Mouse (Mus musculus): ENCODE data around the gene Klhdc4.

Gene Klhdc4

DNA sequence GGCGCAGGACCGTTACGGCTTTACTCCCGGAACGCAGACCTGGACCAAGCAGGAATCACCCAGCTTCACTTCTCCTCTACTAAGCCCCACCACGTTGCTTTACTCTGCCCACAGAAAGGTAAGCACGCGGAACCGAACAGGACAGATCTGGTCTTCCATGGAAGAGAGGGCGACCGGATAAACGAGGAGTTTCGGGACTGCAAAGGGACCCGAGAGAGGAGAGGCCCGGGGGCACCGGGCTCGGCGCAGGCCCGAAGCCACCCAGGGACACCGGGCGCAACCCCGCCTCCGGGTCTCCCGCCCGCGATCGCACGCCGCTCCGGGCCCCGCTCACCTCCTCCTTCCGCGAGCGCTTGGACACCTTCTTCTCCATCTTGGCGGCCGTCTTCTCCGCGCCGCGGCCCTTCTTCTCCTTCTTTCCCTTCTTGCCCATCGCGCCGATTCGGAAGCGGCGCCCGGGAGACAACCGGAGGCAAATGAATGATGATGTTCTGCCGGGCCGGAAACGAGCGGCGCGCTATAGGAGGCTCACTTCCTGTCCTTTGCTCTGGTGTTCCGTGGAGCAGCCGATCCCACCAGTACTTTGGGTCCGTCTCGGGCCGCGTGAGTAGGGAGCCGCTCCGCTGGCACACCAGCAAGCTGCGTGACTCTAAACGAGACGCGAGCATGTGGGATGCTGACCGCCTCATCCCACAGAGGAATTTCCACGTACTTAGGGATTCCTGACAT lies at the start of gene Klhdc4:
Klhdc4 (minus strand) TSS at position 522 of the 729 bp plus-strand sequence.
- peak; percentile 83 for DNase-seq (ENCODE audit: low spot score)

DNA sequence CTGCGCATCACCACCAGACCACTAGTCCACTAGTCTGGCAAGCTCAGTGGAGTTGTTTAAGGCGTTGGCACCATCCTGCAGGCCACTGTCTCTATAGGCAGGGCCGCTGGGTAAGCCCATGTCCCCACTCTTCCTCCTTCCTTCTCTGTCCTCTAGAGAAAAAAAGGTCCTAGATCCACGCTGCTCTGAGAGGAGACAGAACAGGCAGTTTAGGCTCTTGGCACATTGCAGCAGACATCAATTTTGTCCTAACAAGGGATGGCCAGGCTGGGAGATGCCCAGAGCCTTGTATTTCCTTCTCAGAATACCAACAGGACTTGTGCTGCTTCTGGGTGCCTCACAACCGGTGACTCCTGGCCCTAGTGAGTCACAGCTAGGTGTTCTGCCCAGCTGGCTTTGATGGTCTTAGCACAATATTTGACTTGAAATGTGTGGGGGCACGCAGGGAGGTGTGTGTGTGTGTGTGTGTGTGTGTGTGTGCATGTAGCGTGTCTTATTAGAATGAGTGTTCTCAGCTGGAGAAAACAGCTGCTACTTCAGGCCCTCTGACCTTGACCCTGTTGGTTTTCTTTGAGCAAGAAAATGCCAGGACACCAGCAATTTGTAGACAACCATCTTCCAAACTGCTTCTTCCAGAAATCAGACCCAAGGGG lies 48.6 kb upstream of the Klhdc4 start:
- no peak for DNase-seq (ENCODE audit: low spot score)

DNA sequence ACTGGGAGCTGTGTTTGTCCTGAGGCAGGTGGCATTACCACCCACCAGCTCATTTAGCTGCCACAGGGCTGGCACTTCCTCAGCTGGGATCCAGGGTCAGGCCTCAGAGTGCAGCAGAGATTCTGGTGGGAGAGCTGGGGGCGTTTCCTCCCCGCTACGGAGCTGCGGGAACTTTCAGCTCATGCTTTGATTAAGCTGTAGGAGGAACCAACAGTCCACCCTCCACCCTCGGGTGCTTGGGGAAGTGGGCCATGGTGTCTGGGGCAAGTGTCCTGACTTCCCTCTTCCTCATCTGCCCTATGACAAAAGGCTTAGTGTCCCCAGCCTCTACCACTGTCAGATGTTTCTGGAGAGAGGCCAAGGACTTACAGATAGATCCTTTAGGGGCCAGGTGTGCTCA lies 47.8 kb upstream of the Klhdc4 start:
- no peak for DNase-seq (ENCODE audit: low spot score)

DNA sequence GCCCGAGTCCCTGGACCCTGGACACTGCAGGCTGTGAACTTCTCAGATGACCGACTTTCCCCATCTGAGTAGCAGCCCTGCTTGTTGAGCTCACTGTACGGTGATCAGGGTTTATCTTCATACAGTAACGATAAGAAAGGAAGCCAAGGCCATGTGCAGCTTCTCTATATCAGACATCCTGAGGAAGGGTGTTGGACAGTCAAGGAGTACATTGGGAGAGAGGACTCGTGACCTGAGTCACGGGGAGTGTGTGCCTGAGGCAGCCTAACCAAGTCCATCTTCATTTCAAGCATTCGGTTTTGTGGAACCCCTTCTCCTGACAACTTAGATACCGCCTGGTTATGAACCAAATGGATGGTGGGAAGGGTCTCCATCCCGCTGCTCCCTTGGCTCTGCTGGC lies 46.1 kb upstream of the Klhdc4 start:
- DNase-seq (ENCODE audit: low spot score) = no peak

DNA sequence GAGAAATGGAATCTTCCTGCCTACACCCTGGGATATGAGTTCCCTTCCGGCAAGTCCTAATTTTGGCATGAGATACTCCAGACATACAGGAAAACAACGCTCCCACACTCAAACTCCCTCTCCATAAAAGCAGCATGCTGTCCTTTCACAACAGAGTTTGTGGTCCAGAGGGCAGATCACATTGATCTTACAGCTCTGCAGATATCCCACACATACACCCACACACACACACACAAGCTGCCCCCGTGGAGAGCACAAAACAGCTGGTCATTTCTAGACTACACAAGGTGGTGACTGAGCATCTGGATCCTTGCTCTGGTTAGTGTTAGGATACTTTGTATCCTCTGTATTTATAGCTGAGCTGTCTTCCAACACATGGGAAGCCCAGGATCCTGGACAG lies 45.7 kb upstream of the Klhdc4 start:
- DNase-seq (ENCODE audit: low spot score) = no peak

DNA sequence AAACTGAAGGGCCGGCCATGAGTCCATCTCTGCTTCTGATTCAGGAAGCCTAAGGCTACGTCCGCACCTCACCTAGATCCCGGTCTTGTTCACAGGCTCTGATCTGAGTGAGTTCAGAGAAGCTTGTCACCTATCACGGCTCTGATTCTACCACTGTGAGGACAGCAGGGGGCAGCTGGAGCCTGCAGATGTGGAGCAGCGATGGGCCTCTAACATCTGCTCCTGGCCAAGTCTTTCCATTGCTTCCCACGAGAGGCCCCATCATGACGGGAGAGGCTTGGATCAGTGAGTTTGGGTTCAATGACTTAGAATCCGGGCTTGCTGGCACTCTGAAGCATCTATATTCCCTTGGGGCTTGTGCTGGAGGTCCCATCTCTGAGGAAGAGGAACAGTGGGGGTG lies 44.7 kb upstream of the Klhdc4 start:
- DNase-seq (ENCODE audit: low spot score) = no peak

DNA sequence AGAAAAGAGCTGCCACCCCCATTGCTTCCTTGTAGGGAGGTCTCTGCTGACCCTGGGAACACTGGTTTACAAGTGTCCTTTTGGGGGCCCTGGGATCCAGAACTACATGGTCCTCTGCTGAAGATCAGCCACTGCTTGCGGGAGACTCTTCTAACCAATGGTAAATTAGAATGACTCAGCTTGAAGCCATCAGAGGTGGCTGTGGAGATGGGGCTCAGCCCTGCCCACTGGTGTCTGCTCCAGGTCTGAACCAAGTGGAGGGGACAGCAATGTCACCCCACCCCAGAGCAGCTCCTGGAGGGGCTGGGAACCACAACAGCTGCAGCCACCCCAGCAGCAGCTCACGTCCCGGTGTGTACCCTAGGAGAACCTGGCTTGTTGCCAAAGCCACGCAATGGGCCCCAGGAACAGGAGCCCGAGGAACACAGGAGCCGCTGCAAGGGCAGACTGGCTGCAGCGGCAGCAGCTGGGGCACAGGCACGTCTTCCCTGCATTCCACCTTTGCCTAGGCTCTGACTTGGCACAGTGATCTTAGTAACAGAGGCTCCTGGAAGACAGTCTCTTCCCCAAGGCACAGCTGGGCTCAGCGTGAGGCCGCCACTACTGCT lies 42.6 kb upstream of the Klhdc4 start:
- DNase-seq (ENCODE audit: low spot score) = no peak

DNA sequence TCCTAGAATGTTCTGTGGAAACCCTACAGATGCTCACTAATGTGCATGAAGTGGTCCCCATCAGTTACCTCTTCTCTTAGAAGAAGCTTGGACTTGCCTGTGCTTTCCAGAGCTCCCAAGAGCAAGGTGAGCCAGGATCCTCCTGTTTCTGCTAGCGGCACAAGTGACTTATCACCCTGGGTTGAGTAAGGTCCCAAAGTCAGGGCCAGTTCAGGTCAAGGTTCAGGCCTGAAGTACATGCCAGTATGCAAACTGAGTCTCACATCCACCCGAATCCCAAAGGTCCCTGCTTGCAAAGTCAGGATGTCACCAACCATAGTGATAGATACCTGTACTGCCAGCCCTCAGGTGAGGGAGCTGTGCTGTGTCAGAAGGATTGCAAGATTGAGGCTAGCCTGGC lies 40.8 kb upstream of the Klhdc4 start:
- DNase-seq (ENCODE audit: low spot score) = no peak

DNA sequence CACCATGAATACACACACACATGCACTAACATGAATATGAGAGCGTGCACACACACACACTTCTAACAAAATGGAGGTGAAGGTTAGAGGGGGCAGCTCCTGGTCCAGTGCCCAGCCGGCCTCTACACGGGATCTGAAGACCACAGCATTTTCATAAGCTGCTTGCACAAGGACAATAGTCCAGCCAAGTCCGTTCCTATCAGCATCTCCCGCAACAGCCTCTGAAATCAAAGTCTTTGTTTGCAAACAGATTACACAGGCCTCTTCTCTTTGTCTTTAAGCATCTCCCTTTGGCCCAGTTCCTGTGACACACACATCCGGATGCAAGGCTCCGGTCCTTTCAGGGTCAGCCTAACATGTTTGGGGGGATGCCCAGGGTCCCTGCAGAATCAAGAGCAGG lies 39.5 kb upstream of the Klhdc4 start:
- no peak for DNase-seq (ENCODE audit: low spot score)

DNA sequence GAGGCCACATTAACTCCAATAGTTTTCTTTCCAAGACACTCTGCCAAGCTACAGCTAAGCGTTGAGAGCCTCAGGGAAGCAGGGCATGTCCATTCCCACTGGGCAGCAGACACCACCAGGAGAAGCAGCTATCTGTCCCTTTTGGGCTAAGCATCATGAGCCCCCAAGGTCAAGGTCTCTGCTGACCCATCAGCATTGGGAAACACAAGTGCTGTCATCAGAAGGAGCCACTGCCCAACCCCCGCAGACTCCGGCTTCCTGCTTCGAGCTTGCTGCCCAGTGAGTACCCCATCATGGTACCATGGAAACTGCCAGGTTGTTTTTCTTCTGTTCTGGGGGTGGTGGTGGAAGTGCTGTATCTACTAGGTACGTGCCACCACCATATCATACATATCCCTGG lies 38.8 kb upstream of the Klhdc4 start:
- no peak for DNase-seq (ENCODE audit: low spot score)

DNA sequence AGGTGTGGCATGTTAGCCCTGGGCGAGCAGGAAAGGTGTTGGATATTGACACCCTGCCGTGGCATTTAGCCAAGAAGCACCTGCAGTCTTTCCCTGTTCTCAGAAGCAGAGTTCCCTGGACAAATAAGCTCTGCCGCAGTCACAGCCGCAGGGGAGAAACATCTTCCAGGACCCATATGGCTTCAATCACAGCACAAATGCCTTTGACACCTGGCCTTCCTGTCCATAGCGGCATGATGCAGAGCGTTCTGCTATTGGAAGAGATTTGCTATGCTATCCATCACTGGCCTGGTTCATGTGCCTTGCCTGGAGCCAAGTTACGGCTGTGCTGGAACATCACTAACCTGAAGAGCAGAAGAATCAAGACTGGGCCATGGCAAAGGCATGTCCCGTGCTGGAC lies 36.0 kb upstream of the Klhdc4 start:
- DNase-seq (ENCODE audit: low spot score) = no peak

DNA sequence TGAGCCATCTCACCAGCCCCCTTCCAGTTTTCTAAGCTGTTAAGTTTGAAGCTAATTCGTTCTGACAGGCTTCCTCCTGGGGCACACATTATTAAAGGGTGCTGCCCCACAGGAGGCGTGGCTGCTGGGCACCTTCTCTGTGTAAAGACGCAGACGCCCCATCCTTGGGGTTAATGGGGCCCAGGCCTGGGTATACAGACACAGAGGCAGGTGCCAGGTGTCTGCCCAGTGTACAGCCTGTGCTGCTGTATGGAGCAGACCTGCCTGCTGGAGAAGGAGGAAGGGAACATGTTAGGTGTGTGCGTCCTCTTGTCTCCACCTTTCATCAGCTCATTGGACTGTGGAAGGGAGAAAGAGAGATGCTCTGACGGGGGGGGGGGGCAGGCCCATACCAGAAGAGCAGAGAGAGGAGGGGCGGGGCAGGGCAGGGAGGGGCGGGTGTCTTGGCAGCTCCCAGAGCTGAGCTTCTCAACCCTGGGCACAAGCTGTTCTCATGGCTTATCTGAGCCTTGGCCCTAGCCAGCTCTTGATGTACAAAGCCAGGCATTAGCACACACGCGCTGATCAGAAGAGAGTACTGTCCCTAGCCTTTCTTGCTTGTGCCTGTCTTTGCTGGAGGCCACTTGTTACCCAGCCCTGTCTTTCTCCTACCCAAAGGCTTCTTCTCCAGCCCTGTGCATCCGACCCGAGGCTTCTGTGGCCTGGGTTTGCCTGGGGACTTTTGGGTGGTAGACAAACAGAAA lies 32.6 kb upstream of the Klhdc4 start:
- DNase-seq (ENCODE audit: low spot score) = no peak

DNA sequence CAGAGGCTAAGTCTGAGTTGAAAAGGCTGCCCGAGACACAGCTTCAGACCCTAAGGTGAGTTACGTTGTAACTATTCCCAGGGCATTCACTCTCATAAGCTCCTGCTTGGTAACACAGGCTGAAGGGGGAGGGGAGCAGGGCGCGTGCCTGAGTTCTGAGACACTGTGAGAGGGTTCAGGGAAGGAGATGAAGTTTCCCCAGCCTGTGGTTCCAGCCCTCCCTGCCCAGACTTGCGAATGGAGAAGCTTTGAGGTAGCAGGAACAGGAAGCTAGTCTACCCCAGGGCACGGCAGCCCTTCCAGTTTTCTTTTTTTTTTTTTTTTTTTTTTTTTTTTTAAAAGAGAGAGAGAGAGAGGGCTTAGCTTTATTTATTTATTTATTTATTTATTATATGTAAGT lies 31.9 kb upstream of the Klhdc4 start:
- no peak for DNase-seq (ENCODE audit: low spot score)

DNA sequence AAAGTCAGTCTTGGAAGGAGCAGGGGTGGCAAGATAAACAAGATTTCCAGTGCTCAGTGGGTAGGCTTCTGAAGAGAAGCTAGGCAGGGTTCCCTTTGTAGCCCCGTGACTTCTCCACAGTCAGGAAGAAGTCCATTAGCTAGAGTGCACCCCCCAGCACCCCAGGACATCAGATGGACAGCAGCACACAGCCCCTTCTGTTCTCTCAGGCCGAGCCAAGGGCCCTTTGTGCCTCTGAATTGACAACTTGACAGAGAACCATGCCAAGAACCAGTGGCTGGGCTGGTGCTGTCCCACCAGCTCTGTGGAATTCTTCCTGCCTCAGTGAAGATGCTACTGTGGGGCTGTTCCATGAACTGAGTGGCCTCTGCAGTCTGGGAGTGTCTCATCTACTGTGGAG lies 28.4 kb upstream of the Klhdc4 start:
- DNase-seq (ENCODE audit: low spot score) = no peak

DNA sequence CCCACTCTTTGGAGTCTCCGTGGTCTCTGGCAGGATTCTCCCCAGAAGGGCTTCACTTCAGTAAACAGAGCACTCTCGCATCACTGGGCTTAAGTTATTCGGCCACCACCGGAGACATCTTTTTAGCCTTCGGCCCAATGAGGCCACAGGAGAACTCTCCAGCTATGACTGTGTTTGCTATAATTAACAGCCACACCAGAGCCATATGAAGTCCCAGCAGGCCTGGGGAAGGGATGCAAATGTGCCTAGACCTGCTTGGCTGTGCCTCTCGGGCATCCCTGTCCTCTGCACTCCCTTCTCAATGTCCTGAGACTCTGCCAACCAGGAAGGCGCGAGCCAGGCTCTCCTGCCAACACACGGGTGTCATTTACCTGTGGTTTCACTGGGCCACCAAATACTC lies 28.0 kb upstream of the Klhdc4 start:
- DNase-seq (ENCODE audit: low spot score) = no peak

DNA sequence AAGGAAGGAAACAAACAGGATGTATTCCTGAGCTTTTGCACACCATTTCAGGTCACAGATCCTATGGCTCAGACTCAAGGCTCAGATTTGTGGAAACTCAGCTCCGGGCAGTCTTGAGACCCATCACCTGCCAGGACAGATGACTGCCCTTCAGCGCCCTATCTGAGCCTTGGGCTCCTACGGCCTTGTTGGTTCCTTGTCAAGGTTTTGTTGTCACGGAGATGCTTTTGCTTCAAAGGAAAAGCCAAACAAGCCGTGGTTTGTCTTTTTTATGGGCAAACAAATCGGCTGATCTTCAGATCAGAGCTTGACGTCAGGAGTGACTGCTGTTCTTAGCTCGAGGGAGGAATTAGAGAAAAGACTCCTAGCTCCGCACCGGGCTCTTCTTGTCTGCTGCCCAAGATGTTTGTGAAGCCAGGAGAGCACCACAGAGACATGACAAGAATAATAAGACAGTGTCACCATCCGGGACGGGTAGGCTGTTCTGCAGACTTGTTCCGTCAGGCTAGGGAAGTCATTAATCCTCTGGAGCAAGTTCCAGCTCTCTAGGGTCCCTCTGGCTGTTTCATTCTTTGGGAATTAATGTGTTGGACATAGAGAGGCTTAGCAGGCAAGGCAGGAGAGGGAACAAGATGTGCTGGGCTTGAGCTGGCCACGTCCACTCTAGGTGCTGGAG lies 26.8 kb upstream of the Klhdc4 start:
- no peak for DNase-seq (ENCODE audit: low spot score)

DNA sequence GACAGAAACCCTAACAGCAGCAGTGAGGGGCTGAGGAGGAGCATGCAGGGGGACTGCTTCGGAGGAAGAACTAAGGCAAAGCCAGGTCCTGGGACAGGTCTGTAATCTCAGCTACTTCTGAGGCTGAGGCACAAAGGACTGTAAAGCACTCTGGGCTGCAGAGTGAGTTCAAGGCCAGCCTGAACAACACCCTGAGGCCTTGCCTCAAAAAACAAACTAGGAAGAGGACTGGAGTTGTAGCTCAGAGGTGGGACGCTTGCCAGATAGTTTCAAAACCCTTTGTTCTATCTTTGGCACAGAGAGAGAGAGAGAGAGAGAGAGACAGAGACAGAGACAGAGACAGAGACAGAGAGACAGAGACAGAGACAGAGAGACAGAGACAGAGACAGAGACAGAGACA lies 24.2 kb upstream of the Klhdc4 start:
- no peak for DNase-seq (ENCODE audit: low spot score)

DNA sequence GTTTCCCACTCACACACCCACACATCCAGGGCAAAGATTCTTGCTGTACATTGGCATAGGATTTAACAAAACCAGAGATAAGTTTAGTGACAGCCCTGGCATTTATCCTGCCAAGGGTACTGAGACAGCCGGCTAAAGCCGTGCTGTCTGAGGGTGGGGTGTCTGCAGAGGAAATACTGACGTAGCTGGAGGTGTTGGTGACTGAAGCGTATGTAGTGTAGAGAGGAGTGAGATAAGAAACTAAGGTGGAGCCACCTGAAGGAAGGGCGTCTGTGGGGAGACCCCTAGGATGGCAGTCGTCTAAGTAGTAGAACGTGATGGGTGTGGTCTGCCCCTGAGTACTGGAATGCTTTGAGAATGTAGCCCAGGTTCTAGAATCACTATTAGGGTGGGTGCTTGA lies 23.1 kb upstream of the Klhdc4 start:
- DNase-seq (ENCODE audit: low spot score) = no peak

DNA sequence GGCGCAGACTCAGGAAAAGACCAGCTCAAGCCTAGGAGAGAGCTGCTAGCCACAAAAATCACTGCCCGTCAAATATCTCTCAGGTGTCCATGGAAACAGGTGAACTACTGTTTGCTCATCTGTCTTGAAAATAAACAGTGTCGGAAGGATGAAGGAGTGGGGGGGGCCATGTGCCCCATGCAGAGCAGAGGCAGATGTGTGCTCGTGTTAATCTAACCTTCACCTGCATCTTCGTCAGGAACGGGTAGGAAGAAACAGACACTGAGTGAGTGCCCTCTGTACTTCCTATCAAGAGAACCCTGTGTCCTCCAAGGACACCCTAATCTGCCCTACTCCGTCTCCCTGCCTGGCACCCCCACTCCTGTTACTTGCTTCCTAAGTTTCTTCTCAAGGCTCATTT lies 22.3 kb upstream of the Klhdc4 start:
- no peak for DNase-seq (ENCODE audit: low spot score)

DNA sequence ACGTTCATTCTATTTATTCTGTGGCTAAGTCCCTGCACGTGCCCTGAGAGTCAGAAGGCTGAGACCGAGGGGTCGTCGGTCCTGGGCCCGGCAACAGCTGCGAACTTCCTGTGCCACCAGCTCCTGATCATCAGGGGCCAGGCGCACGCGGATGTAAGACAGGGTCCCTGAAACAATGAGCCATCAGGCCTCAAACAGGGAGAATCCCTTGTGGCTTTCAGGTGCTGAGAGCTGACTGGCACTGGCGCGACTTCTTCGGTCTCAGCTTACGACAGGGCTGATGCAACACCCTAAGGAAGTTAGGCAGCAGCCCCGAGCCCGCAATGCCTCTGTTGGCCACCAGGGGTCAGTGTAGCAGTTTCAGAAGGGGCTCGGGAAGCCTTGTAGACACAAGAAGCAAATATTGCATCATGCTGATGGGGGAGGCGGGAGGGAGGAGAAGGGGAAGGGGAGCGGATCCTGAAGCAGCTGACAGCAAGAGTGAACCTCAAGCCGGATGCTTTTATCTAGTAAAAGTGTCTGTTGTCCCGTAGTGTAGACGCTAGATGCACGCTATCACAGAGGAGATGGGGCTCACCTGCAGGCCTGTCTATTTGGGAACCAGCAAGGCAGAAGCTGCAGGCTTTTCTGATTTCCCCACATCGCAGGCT lies 21.6 kb upstream of the Klhdc4 start:
- peak; percentile 97 for DNase-seq (ENCODE audit: low spot score)

DNA sequence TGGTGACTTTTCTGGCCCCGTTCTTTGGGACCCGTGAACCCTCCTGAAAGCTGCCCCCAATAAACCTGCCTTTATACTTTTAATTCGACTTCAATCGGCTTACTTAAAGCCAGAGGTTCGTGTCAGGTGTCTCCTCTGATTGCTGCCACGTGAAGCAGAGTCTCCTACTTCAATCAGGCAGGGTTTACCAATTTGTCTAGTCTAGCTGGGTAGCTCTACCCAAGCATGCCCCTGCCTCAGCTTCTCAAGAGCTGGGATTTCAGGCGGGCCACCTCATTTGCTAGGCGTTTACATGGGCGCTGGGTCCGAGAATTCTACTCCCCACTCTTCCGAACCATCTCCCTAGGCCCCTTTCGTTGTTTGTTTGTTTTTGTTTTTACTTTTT lies 21.1 kb upstream of the Klhdc4 start:
- DNase-seq (ENCODE audit: low spot score) = no peak

DNA sequence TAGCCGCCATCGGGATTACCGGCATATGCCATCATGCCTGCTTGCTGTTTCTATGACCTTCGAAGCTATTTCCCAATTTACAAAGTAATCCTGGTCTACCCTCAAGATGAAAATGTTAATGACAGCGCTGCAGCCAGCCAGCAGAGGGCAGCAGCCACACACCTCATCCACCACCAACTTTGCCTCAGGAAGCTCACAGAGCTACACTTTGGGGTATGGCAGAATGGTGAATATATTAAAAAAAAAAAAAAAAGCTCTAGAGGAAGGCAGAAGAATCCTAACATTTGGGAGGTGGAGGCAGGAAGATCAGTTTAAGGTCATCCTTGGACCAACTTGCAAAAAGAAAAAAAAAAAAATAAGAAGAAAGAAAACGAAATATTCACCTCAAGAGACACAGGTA lies 20.6 kb upstream of the Klhdc4 start:
- peak; percentile 67 for DNase-seq (ENCODE audit: low spot score)
